Mouse (Mus musculus): ENCODE results near the gene Slc29a2. TPM values are rescaled to one million over a fixed set of nuclear protein-coding genes. Genes with fewer than 3 reads are reported as not detected.

Slc29a2 gene
- polyA plus RNA-seq, 1 experiment from 2014 or later = 1.7 TPM

GRCm38 (mm10) chr19:5036577-5036976 is 12.9 kb downstream of the Slc29a2 start:
- H3K27ac ChIP-seq = no peak overlapping the region
- H3K9ac ChIP-seq = no peak overlapping the region
- no peak overlapping the region for H3K4me2 ChIP-seq
- H3K4me3 ChIP-seq (replicated peaks) = no peak overlapping the region
- ATAC-seq (ENCODE audit: low read depth) = no peak
- H3K9me3 ChIP-seq (replicated peaks) = no peaks in the 10 kb centered on the region
- H3K27me3 ChIP-seq = no peaks in the 10 kb centered on the region
- no peak for DNase-seq
- peaks cover 1% of the 10 kb centered on the region; the same call in 1 of the 2 replicates for H3K36me3 ChIP-seq
- peaks cover 32% of the 10 kb centered on the region for H3K4me1 ChIP-seq (replicated peaks)
- 67% methylated on average over 4 of the region's 4 CpGs for WGBS (ENCODE audit: insufficient replicate concordance)

- peak overlapping the region; percentile 95 for H3K4me2 ChIP-seq
- peak overlapping the region; percentile 75 for H3K4me3 ChIP-seq (replicated peaks)
- 0 out of 2 replicates have a peak, but pooled peaks cover 4% of the 10 kb centered on the region for H3K36me3 ChIP-seq
- ATAC-seq (ENCODE audit: low read depth) (peak; percentile 32; the same call in 1 of the 2 replicates), DNase-seq (peak; percentile 70)
- H3K9me3 ChIP-seq (replicated peaks) = no peaks in the 10 kb centered on the region
- WGBS (ENCODE audit: insufficient replicate concordance) = 5% methylated on average over 32 of the region's 32 CpGs
- H3K9ac ChIP-seq = peak overlapping the region; percentile 80
- H3K4me1 ChIP-seq (replicated peaks) = peaks cover 45% of the 10 kb centered on the region
- H3K27me3 ChIP-seq = no peaks in the 10 kb centered on the region
- peak overlapping the region; percentile 62; the same call in 1 of the 2 replicates for H3K27ac ChIP-seq
Observed at GRCm38 (mm10) chr19:5037678-5038571, 14.3 kb downstream of the Slc29a2 start.

- peak within 1 kb of the TSS; percentile 95 for H3K4me2 ChIP-seq
- under 1% methylated on average over 40 of the region's 44 CpGs for WGBS (ENCODE audit: insufficient replicate concordance)
- H3K9me3 ChIP-seq (replicated peaks) = no peaks in the 10 kb centered on the region
- ATAC-seq (ENCODE audit: low read depth) = peak; percentile 75
- H3K27me3 ChIP-seq = no peaks in the 10 kb centered on the region
- H3K4me1 ChIP-seq (replicated peaks) = peaks cover 45% of the 10 kb centered on the region
- peak within 1 kb of the TSS; percentile 80 for H3K9ac ChIP-seq
- peak within 1 kb of the TSS; percentile 75 for H3K4me3 ChIP-seq (replicated peaks)
- peak; percentile 75 for DNase-seq
- H3K27ac ChIP-seq = peak within 1 kb of the TSS; percentile 62; the same call in 1 of the 2 replicates
- peaks cover 6% of the 10 kb centered on the region; the same call in 1 of the 2 replicates for H3K36me3 ChIP-seq
Observed at GRCm38 (mm10) chr19:5038709-5039156, 15.1 kb downstream of the Slc29a2 start, which contains the start of the genes B4gat1 and AC124502.3. TSS of gene B4gat1 (plus strand) at chr19:5038826. TSS of gene AC124502.3 (plus strand) at chr19:5038891.

GRCm38 (mm10) chr19:5039301-5040114 is 15.8 kb downstream of the Slc29a2 start:
- DNase-seq (no peak), ATAC-seq (ENCODE audit: low read depth) (no peak)
- Histone ChIP-seq H3K9ac (peak overlapping the region; percentile 80), H3K9me3 (replicated peaks) (no peaks in the 10 kb centered on the region), H3K4me1 (replicated peaks) (peaks cover 45% of the 10 kb centered on the region), H3K27me3 (no peaks in the 10 kb centered on the region), H3K27ac (no peak overlapping the region; the same call in 1 of the 2 replicates), H3K36me3 (peaks cover 9% of the 10 kb centered on the region; the same call in 1 of the 2 replicates), H3K4me3 (replicated peaks) (peak overlapping the region; percentile 75), H3K4me2 (peak overlapping the region; percentile 95)
- WGBS (ENCODE audit: insufficient replicate concordance) = 25% methylated on average over 41 of the region's 41 CpGs

DNA sequence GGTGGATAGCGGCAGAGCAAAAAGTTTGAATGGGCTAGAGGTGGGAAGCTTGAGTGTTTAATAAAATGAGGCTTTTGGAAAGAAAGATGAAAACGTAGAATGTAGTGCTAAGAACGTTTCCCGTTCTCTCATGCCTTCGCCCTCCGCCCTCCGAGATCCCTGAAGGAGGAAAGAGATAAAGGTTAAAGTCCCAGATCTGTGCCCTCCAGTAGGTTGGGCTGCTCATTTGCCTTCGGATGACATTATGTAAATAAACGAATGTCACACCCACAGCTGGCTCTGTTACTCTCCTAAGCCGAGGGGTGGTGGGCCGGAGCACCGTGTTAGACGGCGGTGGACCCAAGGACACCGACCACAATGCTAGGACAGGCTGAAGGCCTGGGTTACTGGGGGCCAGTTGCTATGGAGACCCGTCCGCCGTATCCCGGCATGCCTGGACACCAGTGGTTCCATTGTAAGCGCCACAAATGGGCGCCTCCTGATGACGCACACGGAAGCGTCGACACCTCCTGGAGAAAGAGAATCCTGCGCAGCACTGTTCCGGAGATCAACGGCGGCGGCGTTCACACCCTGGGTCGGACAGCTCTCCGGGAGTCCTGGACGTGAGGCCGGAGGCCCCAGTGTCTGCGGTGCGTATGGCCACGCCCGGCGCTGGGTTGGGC is 17.3 kb downstream of the Slc29a2 start, which contains the start of gene Brms1:
Brms1 (plus strand) TSS at position 493 of the 662 bp plus-strand sequence.
- DNase-seq (peak; percentile 82), ATAC-seq (ENCODE audit: low read depth) (peak; percentile 74)
- peak within 1 kb of the TSS; percentile 75 for H3K4me3 ChIP-seq (replicated peaks)
- 3% methylated on average over 40 of the region's 40 CpGs for WGBS (ENCODE audit: insufficient replicate concordance)
- H3K4me2 ChIP-seq = peak within 1 kb of the TSS; percentile 95
- no peaks in the 10 kb centered on the region for H3K9me3 ChIP-seq (replicated peaks)
- peaks cover 45% of the 10 kb centered on the region for H3K4me1 ChIP-seq (replicated peaks)
- peaks cover 18% of the 10 kb centered on the region; the same call in 1 of the 2 replicates for H3K36me3 ChIP-seq
- no peaks in the 10 kb centered on the region for H3K27me3 ChIP-seq
- peak within 1 kb of the TSS; percentile 75 for H3K9ac ChIP-seq
- H3K27ac ChIP-seq = peak within 1 kb of the TSS; percentile 82

DNA sequence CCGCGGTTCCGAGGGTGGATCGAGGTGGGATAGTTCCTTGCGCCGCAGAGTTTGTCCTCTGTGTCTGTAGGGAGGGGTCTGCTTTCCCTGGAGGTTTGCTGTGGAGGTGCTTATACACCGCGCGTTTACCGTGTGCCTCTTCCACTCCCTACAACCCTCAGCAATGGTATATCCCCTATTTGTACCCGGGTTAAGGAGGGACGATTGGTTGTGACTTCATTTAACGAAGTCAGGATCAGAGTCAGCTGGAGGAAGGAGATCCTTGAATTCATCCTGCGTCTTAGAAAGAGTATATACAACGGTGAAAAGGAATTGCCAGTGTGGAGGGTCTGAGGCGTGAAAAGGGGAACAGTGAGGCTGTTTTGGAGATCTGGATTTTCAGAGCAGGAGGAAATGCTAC is 17.9 kb downstream of the Slc29a2 start:
- peaks cover 45% of the 10 kb centered on the region for H3K4me1 ChIP-seq (replicated peaks)
- peak overlapping the region; percentile 75 for H3K4me3 ChIP-seq (replicated peaks)
- no peak for DNase-seq
- H3K9me3 ChIP-seq (replicated peaks) = no peaks in the 10 kb centered on the region
- WGBS (ENCODE audit: insufficient replicate concordance) = under 1% methylated on average over 16 of the region's 16 CpGs
- H3K27ac ChIP-seq = peak overlapping the region; percentile 82
- peak overlapping the region; percentile 75 for H3K9ac ChIP-seq
- H3K27me3 ChIP-seq = no peaks in the 10 kb centered on the region
- H3K4me2 ChIP-seq = peak overlapping the region; percentile 95
- H3K36me3 ChIP-seq = peaks cover 24% of the 10 kb centered on the region
- ATAC-seq (ENCODE audit: low read depth) = no peak; the same call in 1 of the 2 replicates

DNA sequence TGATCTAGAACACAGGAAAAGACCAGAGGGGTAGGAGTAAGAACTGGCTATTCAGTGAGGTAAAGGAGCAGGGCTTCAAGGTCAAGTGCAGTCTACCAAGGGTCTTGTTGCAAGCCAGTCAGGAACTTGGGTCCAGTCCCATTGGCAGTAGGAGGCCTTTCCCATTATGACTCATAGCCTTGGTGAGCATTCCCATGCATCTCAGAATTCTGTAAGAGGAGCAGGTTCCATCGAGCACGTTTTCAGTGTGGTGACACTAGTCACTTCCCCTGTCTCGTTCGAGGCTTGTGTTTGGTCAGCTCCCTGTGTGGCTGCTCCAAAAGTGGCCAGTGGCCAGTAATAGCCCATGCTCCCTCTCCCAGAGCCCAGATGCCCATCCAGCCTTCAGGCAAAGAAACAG is 21.9 kb downstream of the Slc29a2 start:
- Histone ChIP-seq H3K4me1 (replicated peaks) (peaks cover 22% of the 10 kb centered on the region), H3K4me2 (no peak overlapping the region), H3K36me3 (peaks cover 54% of the 10 kb centered on the region), H3K9ac (no peak overlapping the region), H3K27me3 (peaks cover 3% of the 10 kb centered on the region; the same call in 1 of the 2 replicates), H3K4me3 (replicated peaks) (no peak overlapping the region), H3K9me3 (replicated peaks) (no peaks in the 10 kb centered on the region), H3K27ac (no peak overlapping the region)
- no peak for ATAC-seq (ENCODE audit: low read depth)
- 68% methylated on average over 4 of the region's 4 CpGs for WGBS (ENCODE audit: insufficient replicate concordance)
- DNase-seq = no peak

DNA sequence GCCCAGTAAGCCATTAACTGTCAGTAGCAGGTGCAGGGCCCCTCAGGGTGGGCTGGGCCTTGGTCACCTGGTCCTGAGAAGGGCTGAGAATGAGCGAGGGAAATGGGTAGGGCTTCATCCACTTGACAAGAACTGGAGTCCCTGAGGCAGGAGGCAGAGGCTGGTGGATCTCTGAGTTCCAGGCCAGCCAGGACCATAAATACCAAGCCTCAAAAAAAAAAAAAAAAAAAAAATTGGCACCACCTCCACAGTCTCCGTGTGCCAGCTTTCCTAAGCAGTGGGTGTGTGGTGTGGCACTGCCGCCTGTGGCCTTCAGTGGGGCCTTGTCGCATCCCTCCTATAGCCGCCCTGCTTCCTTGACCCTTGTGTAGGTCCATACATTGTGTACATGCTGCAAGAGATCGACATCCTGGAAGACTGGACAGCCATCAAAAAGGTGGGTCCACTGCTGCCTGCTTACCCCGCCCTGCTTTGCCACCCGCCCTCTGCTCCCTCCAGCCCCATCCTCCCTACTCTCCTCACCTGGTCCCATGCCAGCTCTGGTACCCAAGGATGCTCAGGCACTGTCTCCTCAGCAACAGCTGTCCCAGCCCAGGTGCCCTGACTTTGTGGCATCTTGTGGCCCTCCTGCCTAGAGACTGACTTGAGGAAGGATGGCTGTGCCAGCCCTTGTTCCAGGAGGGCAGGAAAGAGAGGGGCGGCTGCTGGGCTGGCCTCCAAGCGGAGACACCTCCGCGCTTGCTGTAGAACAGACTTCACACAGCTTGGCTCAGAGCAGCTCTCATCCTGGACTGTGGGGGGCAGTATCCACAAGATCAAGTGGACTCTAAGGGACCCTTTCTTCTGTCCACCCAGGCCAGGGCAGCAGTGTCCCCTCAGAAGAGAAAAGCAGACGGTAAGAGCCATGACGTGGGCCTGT is 24.7 kb downstream of the Slc29a2 start:
- H3K36me3 ChIP-seq = peaks cover 50% of the 10 kb centered on the region
- H3K9me3 ChIP-seq (replicated peaks) = no peaks in the 10 kb centered on the region
- peaks cover 31% of the 10 kb centered on the region for H3K27me3 ChIP-seq
- DNase-seq (no peak), ATAC-seq (ENCODE audit: low read depth) (no peak)
- no peak overlapping the region for H3K4me3 ChIP-seq (replicated peaks)
- H3K27ac ChIP-seq = no peak overlapping the region
- H3K4me1 ChIP-seq (replicated peaks) = peaks cover 9% of the 10 kb centered on the region
- H3K4me2 ChIP-seq = no peak overlapping the region
- 77% methylated on average over 14 of the region's 14 CpGs for WGBS (ENCODE audit: insufficient replicate concordance)
- H3K9ac ChIP-seq = no peak overlapping the region

DNA sequence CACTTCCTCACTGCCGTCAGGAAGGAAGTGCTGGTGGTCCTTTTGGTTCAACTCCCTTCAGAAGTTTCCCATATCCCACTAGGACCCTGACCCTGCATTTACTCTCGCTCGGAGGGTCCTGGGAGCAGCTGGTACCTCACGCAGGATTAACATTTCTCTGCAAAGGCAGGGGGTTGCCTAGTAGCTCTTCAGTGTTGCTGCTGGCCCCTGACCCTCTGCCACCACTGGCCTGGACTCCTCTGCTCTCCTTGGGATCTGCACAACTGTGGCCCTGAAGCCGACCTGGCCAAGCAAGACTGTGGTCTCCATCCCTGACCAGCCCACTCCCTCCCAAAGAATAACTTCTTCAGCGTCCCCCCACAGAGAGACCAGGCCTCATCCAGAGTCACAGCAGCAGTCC is 25.7 kb downstream of the Slc29a2 start:
- no peaks in the 10 kb centered on the region for H3K9me3 ChIP-seq (replicated peaks)
- H3K9ac ChIP-seq = no peak overlapping the region
- H3K4me2 ChIP-seq = no peak overlapping the region
- H3K27ac ChIP-seq = no peak overlapping the region
- peaks cover 41% of the 10 kb centered on the region for H3K27me3 ChIP-seq
- H3K4me3 ChIP-seq (replicated peaks) = no peak overlapping the region
- ATAC-seq (ENCODE audit: low read depth) (no peak), DNase-seq (no peak)
- peaks cover 9% of the 10 kb centered on the region for H3K4me1 ChIP-seq (replicated peaks)
- H3K36me3 ChIP-seq = peaks cover 45% of the 10 kb centered on the region
- WGBS (ENCODE audit: insufficient replicate concordance) = 69% methylated on average over 6 of the region's 6 CpGs
